Mouse (Mus musculus): ENCODE measurements around the gene Cby1. TPM values are rescaled to one million over a fixed set of nuclear protein-coding genes. Genes with fewer than 3 reads are reported as not detected.

The Cby1 gene
- total RNA-seq, 2 experiments from 2014 or later, result 22.7 to 26.0 TPM

GRCm38 (mm10) chr15:79677936-79678335 lies 18.9 kb downstream of the Cby1 start:
- DNase-seq, result no peak

- no peak for DNase-seq
Observed at GRCm38 (mm10) chr15:79681973-79682372, 23.0 kb downstream of the Cby1 start.

- no peak for DNase-seq
Observed at GRCm38 (mm10) chr15:79683146-79683545, 24.1 kb downstream of the Cby1 start.

GRCm38 (mm10) chr15:79683707-79684465 lies 24.9 kb downstream of the Cby1 start:
- peak; percentile 60 for DNase-seq

- no peak for DNase-seq
Observed at GRCm38 (mm10) chr15:79684616-79685015, 25.6 kb downstream of the Cby1 start.

GRCm38 (mm10) chr15:79685141-79685641 lies 26.2 kb downstream of the Cby1 start:
- DNase-seq, result no peak

GRCm38 (mm10) chr15:79686046-79686869 lies 27.3 kb downstream of the Cby1 start:
- DNase-seq, result peak; percentile 5

GRCm38 (mm10) chr15:79687175-79687574 lies 28.2 kb downstream of the Cby1 start:
- DNase-seq, result peak; percentile 67

- DNase-seq, result peak; percentile 98
Observed at GRCm38 (mm10) chr15:79687646-79688267, 28.8 kb downstream of the Cby1 start, which contains the start of gene Josd1. Gene Josd1 (minus strand): TSS chr15:79687919.

- no peak for DNase-seq
Observed at GRCm38 (mm10) chr15:79688268-79688956, 29.4 kb downstream of the Cby1 start.

- DNase-seq, result no peak
Observed at GRCm38 (mm10) chr15:79689662-79690425, 30.8 kb downstream of the Cby1 start.

- peak; percentile 96 for DNase-seq
Observed at GRCm38 (mm10) chr15:79690426-79691022, 31.5 kb downstream of the Cby1 start, which contains the start of gene Gtpbp1. Gene Gtpbp1 (plus strand): TSS chr15:79690845.

GRCm38 (mm10) chr15:79691023-79691508 lies 32.1 kb downstream of the Cby1 start:
- no peak for DNase-seq

- no peak for DNase-seq
Observed at GRCm38 (mm10) chr15:79692334-79692733, 33.3 kb downstream of the Cby1 start.

GRCm38 (mm10) chr15:79693740-79694139 lies 34.7 kb downstream of the Cby1 start:
- DNase-seq, result no peak

GRCm38 (mm10) chr15:79694512-79694911 lies 35.5 kb downstream of the Cby1 start:
- DNase-seq, result no peak

- no peak for DNase-seq
Observed at GRCm38 (mm10) chr15:79695516-79695915, 36.5 kb downstream of the Cby1 start.

- no peak for DNase-seq
Observed at GRCm38 (mm10) chr15:79696508-79696907, 37.5 kb downstream of the Cby1 start.

- no peak for DNase-seq
Observed at GRCm38 (mm10) chr15:79697011-79697410, 38.0 kb downstream of the Cby1 start.

GRCm38 (mm10) chr15:79697558-79698187 lies 38.7 kb downstream of the Cby1 start:
- no peak for DNase-seq

Data from adrenal gland, postnatal 10 days (tissue).